Mouse (Mus musculus) C2C12 (cell line): ENCODE results near the gene Gm609.

Experiments
- CEBPB ChIP-seq: IDR thresholded peaks from one replicate; pipeline ENCODE4 v1.6.1; 2011; ENCODE audit warnings: low read depth, mild to moderate bottlenecking, control low read depth, moderate library complexity
- CTCF ChIP-seq: IDR thresholded peaks from one replicate; pipeline ENCODE4 v1.5.1; 2011; ENCODE audit not compliant: control insufficient read depth, insufficient read depth, insufficient read length
- FOSL1 ChIP-seq: IDR thresholded peaks from one replicate; pipeline ENCODE4 v1.8.0; 2011; ENCODE audit warnings: mild to moderate bottlenecking, low read length; ENCODE audit not compliant: poor library complexity, insufficient read depth, severe bottlenecking
- MAX ChIP-seq: IDR thresholded peaks from one replicate; pipeline ENCODE4 v1.6.1; 2011; ENCODE audit warnings: mild to moderate bottlenecking, control low read depth
- MYOD1 ChIP-seq: IDR thresholded peaks from one replicate; pipeline ENCODE4 v1.6.1; 2011; ENCODE audit warnings: low read depth; ENCODE audit not compliant: control insufficient read depth, insufficient read length
- MYOG ChIP-seq: IDR thresholded peaks from one replicate; pipeline ENCODE4 v1.6.1; 2011; ENCODE audit not compliant: control insufficient read depth, insufficient read length; ENCODE audit errors: extremely low read depth
- USF1 ChIP-seq: IDR thresholded peaks from one replicate; pipeline ENCODE4 v1.6.1; 2011; ENCODE audit warnings: low read depth, mild to moderate bottlenecking, control low read depth, moderate library complexity

DNA sequence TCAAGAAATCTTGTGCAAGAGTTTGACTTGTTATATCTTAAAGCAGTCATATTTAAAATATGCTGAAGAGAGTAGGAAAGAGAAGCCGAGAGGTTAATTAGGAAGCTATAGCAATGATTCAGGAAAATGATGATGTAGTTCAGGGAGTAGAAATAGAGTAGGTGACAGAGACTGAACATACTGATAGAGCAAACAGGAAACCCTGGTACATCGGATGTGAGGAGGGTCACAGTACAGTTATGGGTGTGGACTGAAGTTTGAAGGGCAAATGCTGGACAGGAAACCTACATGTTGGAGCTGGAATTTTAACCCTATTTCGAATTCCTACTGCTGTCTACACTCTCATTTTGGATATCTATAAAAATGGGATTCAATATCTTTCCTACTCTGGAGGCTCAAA lies 113.8 kb downstream of the Gm609 start:
- TF ChIP-seq CTCF: no peak
- no peak for TF ChIP-seq MYOD1
- TF ChIP-seq MAX: no peak
- TF ChIP-seq USF1: no peak
- TF ChIP-seq MYOG: no peak
- TF ChIP-seq CEBPB: no peak
- no peak for TF ChIP-seq FOSL1
